Mouse (Mus musculus): ENCODE data around the gene Bach2.

GRCm38 (mm10) chr4:32601135-32601534 lies 362.5 kb downstream of the Bach2 start:
- TF ChIP-seq POLR2A (IDR thresholded peaks at IDR 0.05; ENCODE audit: low read depth, low read length) (no peak), CTCF (IDR thresholded peaks at IDR 0.05; ENCODE audit: extremely low read depth, insufficient read depth, insufficient read length, insufficient replicate concordance) (no peak)

All from spleen, adult 2 months (tissue).